Mouse (Mus musculus) right cerebral cortex, postnatal 14 days (tissue): ENCODE measurements around the gene Tmem110.

Experiments
- DNase-seq: peaks from one replicate; pipeline ENCODE4 v3.0.0; 2022

Tmem110 gene

GRCm38 (mm10) chr14:30906001-30906400 is 80.6 kb downstream of the Tmem110 start:
- no peak for DNase-seq

DNA sequence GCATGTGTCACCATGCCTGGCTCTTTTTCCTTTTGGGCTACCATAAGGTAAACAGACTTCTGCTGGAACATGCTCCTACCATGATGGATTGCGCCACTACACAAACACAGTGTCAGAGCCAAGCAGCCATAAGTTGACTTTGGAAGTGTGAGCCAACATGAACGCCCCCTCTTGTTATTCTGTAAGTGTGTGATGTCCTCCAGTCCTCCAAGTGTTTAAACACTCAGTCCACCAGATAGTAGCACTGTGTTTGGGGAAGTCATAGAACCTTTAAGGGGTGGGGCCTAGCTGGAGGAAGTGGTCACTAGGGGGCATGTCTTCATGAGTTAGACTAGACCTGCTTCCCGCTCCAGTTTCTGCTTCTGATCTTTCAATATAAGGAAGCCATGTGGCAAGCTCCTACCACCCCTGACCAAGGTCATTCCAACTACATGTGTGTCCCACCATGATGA is 82.5 kb downstream of the Tmem110 start:
- DNase-seq, result no peak

DNA sequence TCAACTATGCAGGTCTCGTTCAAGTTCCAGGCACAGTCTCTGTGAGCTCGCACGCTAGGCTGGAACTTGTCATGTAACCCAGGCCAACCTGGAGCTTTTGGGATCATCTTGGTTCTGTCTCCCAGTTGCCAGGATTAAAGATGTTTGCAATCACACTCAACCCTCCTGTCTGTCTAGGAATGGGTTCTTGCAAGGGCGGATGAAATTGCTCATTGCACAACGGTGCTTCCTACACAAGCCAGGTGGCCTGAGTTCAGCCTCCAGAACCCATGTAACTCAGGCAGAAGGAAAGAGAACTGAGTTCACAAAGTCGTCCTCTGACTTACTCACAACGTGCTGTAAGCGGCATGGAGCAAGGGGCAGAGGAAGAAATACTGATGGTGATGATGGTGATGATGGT is 85.8 kb downstream of the Tmem110 start:
- no peak for DNase-seq

DNA sequence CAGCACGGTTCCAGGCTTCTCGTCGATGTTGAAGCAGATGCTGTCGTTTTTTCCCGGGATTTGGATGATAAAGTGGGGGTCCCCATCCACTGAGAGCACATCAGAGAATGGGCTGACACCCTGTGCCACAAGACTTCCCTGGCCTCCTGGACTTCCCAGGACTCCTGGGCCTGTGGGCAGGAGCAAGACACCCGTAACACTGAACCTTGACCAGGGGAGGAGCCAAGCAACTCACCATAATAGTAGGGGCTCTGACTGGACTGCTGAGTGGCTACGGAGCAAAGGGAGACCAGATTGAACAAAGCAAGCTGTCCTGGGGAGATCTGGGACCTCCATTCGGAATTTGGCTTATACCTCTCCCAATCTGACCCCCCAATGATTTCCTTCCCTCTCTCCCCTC is 87.3 kb downstream of the Tmem110 start:
- no peak for DNase-seq

DNA sequence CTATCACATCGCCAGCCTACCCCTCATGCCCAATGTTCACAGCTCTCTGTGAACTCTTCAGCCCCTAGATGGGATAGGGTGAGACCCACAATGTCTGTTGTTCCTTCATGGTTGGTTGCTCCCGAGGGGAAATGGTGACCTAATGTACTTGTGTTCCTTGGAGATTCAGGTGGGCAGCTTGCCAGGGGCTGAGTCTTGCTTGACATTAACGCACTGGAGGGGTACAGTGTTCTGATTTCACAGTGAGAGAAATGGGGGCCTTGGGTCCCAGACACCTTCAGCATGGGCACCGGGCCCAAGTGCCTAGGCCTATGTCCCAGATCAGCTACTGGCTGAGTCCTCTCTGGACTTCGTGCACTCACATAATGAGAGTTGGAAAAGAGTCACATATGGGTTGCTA is 88.0 kb downstream of the Tmem110 start:
- DNase-seq, result no peak

DNA sequence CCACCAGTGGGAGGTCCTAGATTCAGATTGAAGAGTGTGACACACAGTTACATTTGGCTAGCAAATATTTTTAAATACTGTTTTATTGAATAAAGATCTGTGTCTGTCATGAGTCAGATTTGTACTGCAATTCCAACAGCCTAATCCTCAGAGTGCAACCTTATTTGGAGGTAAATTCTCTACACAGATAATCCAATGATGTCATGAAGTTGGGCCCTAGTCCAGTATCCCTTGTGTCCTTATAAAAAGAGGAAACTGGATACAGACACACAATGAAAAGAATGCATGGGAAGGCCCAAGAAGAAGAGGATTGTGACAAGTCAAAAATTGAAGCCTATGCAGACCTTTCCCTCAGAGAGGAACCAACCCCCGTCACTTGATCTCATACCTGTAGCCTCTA is 91.1 kb downstream of the Tmem110 start:
- DNase-seq, result no peak

GRCm38 (mm10) chr14:30922053-30922670 is 96.8 kb downstream of the Tmem110 start:
- no peak for DNase-seq

- no peak for DNase-seq
Observed at GRCm38 (mm10) chr14:30923375-30924105, 98.2 kb downstream of the Tmem110 start, which contains the start of gene Itih3. Gene Itih3 (minus strand): TSS chr14:30923760.

DNA sequence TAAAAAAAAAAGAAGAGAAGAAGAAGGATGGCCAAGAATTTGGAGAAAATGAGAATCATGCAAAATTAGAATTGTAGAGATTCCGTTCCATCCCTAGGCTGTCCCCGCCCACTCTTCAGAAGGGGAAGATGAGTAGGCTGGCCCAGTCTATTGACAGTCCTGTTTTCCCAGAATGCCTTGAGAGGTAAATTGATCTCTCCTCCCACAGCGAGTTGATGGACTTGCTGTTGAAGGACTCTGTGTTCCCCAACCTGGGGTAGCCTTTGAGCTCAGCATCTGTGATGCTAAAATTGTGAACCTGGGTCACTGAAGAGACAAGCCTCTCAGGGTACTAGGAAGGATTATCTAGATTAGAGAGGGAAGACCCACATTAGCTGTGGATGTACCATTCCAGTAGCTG is 100.1 kb downstream of the Tmem110 start:
- no peak for DNase-seq
